Mouse (Mus musculus): ENCODE data around the gene Fbxo45. TPM values are rescaled to one million over a fixed set of nuclear protein-coding genes. Genes with fewer than 3 reads are reported as not detected.
"Not testable (repeated sequence)": the region's sequence is repeated elsewhere in the genome, so short reads cannot be mapped to it uniquely, and the experiment has no call there.

The Fbxo45 gene
- total RNA-seq, 1 experiment, result 14.2 TPM

GRCm38 (mm10) chr16:32239428-32240312 is 7.3 kb downstream of the Fbxo45 start:
- DNase-seq (ENCODE audit: low read depth, low spot score), result no peak
- Histone ChIP-seq H3K9ac (ENCODE audit: insufficient read depth, low read depth, low read length, poor library complexity, severe bottlenecking) (no peak overlapping the region), H3K36me3 (ENCODE audit: control insufficient read depth, insufficient read depth, low read length, poor library complexity, severe bottlenecking) (peaks cover 3% of the 10 kb centered on the region), H3K27ac (ENCODE audit: insufficient read depth, low read depth, low read length, poor library complexity, severe bottlenecking) (no peak overlapping the region), H3K9me3 (ENCODE audit: control insufficient read depth, insufficient read depth, low read depth, low read length) (no peaks in the 10 kb centered on the region), H3K4me1 (ENCODE audit: control insufficient read depth in 2 of 2, insufficient read depth in 2 of 2, low read length in 2 of 2, poor library complexity in 1 of 2) (0 out of 4 replicates have a peak, but pooled peaks cover 0 to 2% of the 10 kb centered on the region in 2 experiments), H3K4me3 (ENCODE audit: insufficient read depth in 1 of 2, low read depth in 1 of 2, low read length in 2 of 2, poor library complexity in 1 of 2, severe bottlenecking in 1 of 2) (no peak overlapping the region)
- TF ChIP-seq MAFK (IDR thresholded peaks at IDR 0.05; ENCODE audit: insufficient read depth, low read depth, low read length) (no peak), CHD2 (IDR thresholded peaks at IDR 0.05; ENCODE audit: low read depth, low read length) (no peak), HCFC1 (IDR thresholded peaks at IDR 0.05; ENCODE audit: borderline replicate concordance, insufficient read depth, low read length) (no peak), ZC3H11A (IDR thresholded peaks at IDR 0.05; ENCODE audit: borderline replicate concordance, low read depth, low read length) (no peak), ZNF384 (IDR thresholded peaks at IDR 0.05; ENCODE audit: low read depth, low read length) (peak; percentile 66; the same call in 1 of the 2 replicates)
- in situ Hi-C loops (cut with MboI; ENCODE audit: low sequenced_read_pairs in 2 of 2, unreplicated experiment in 2 of 2), result no loop called here

DNA sequence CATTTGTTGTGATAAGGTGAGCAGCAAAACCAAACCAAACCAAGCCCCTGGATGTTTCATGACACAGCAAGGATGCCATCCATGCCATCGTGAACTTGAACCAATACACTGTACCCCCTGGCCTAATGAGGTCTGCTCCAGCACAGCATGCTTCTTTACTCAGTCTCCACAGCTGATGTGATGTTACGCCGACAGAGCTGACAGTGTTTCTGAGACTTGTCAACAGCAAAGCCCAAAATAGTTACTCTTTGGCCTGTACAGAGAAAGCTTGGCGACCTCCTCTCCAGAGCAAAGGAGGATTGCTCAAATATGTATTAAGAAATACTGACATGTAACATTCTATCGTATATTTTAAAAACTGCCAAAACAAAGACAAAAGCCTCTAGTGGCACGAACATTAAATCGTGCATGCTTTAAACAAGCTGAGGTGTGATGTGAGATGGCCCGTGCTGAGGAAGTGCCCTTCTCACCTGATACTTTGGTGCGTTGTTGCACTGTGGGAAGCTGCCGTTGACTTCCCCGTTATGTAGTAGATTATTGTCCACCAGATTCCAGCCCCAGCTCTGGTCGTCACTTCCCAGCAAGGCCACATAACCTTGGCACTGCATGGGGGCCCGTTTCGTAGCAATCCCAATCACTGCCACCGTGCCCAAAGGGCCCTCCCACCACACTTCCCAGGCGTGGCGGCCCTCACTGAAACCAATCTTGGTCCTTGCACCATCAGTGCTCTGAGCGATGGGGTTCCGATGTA is 8.9 kb downstream of the Fbxo45 start:
- Histone ChIP-seq H3K4me1 (ENCODE audit: control insufficient read depth in 2 of 2, insufficient read depth in 2 of 2, low read length in 2 of 2, poor library complexity in 1 of 2) (no peaks in the 10 kb centered on the region), H3K27ac (ENCODE audit: insufficient read depth, low read depth, low read length, poor library complexity, severe bottlenecking) (no peak overlapping the region), H3K9me3 (ENCODE audit: control insufficient read depth, insufficient read depth, low read depth, low read length) (no peaks in the 10 kb centered on the region), H3K36me3 (ENCODE audit: control insufficient read depth, insufficient read depth, low read length, poor library complexity, severe bottlenecking) (peaks cover 7% of the 10 kb centered on the region), H3K9ac (ENCODE audit: insufficient read depth, low read depth, low read length, poor library complexity, severe bottlenecking) (no peak overlapping the region), H3K4me3 (ENCODE audit: insufficient read depth in 1 of 2, low read depth in 1 of 2, low read length in 2 of 2, poor library complexity in 1 of 2, severe bottlenecking in 1 of 2) (no peak overlapping the region)
- DNase-seq (ENCODE audit: low read depth, low spot score), result no peak
- in situ Hi-C loops (cut with MboI; ENCODE audit: low sequenced_read_pairs in 2 of 2, unreplicated experiment in 2 of 2), result no loop called here
- TF ChIP-seq CHD2 (IDR thresholded peaks at IDR 0.05; ENCODE audit: low read depth, low read length) (no peak), ZNF384 (IDR thresholded peaks at IDR 0.05; ENCODE audit: low read depth, low read length) (no peak), ZC3H11A (IDR thresholded peaks at IDR 0.05; ENCODE audit: borderline replicate concordance, low read depth, low read length) (no peak)

GRCm38 (mm10) chr16:32232050-32232449 is 14.9 kb downstream of the Fbxo45 start:
- H3K27ac ChIP-seq (ENCODE audit: insufficient read depth, low read depth, low read length, poor library complexity, severe bottlenecking); DNase-seq (ENCODE audit: low read depth, low spot score); H3K9me3 ChIP-seq (ENCODE audit: control insufficient read depth, insufficient read depth, low read depth, low read length); H3K4me3 ChIP-seq (ENCODE audit: insufficient read depth in 1 of 2, low read depth in 1 of 2, low read length in 2 of 2, poor library complexity in 1 of 2, severe bottlenecking in 1 of 2); H3K9ac ChIP-seq (ENCODE audit: insufficient read depth, low read depth, low read length, poor library complexity, severe bottlenecking); H3K4me1 ChIP-seq (ENCODE audit: control insufficient read depth in 2 of 2, insufficient read depth in 2 of 2, low read length in 2 of 2, poor library complexity in 1 of 2); in situ Hi-C loops (cut with MboI; ENCODE audit: low sequenced_read_pairs in 2 of 2, unreplicated experiment in 2 of 2): not testable (repeated sequence)
- H3K36me3 ChIP-seq (ENCODE audit: control insufficient read depth, insufficient read depth, low read length, poor library complexity, severe bottlenecking), result peaks cover 10% of the 10 kb centered on the region

DNA sequence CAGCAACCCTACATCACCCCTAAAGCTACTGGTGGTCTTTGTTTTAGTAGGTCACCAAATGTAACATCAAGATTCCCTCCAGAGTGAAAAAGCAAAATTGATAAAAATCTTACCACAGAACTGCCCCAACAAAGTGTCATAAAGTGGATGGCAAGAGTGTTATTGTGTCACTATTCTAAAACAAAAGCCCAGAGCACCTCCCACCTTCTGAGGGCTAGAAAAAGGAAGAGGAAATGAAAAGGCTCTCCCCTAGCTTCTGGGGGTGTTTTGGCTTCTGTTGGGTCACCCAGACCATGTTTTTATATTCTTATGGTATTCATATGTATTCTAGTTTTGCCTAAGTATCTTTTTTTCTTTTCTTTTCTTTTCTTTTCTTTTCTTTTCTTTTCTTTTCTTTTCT is 24.6 kb downstream of the Fbxo45 start:
- H3K36me3 ChIP-seq (ENCODE audit: control insufficient read depth, insufficient read depth, low read length, poor library complexity, severe bottlenecking), result no peaks in the 10 kb centered on the region
- DNase-seq (ENCODE audit: low read depth, low spot score), result no peak
- H3K9me3 ChIP-seq (ENCODE audit: control insufficient read depth, insufficient read depth, low read depth, low read length), result no peaks in the 10 kb centered on the region
- H3K4me3 ChIP-seq (ENCODE audit: insufficient read depth in 1 of 2, low read depth in 1 of 2, low read length in 2 of 2, poor library complexity in 1 of 2, severe bottlenecking in 1 of 2), result no peak overlapping the region
- H3K9ac ChIP-seq (ENCODE audit: insufficient read depth, low read depth, low read length, poor library complexity, severe bottlenecking), result no peak overlapping the region
- no peaks in the 10 kb centered on the region for H3K4me1 ChIP-seq (ENCODE audit: control insufficient read depth in 2 of 2, insufficient read depth in 2 of 2, low read length in 2 of 2, poor library complexity in 1 of 2)
- no peak overlapping the region for H3K27ac ChIP-seq (ENCODE audit: insufficient read depth, low read depth, low read length, poor library complexity, severe bottlenecking)
- in situ Hi-C loops (cut with MboI; ENCODE audit: low sequenced_read_pairs in 2 of 2, unreplicated experiment in 2 of 2), result no loop called here
- TF ChIP-seq CHD2 (IDR thresholded peaks at IDR 0.05; ENCODE audit: low read depth, low read length), result no peak
- no peak for TF ChIP-seq MAFK (IDR thresholded peaks at IDR 0.05; ENCODE audit: insufficient read depth, low read depth, low read length)
- no peak for TF ChIP-seq ZNF384 (IDR thresholded peaks at IDR 0.05; ENCODE audit: low read depth, low read length)
- TF ChIP-seq ZC3H11A (IDR thresholded peaks at IDR 0.05; ENCODE audit: borderline replicate concordance, low read depth, low read length), result no peak
- TF ChIP-seq HCFC1 (IDR thresholded peaks at IDR 0.05; ENCODE audit: borderline replicate concordance, insufficient read depth, low read length), result no peak

Measured in ES-E14 (cell line).